Mouse (Mus musculus) thymus, adult 2 months (tissue): ENCODE results near the gene AC131692.1.
"Not testable (repeated sequence)": the region's sequence is repeated elsewhere in the genome, so short reads cannot be mapped to it uniquely, and the experiment has no call there.

Experiments
- CTCF ChIP-seq: fragments of 200-500 bp; IDR thresholded peaks from 2 replicates; pipeline ENCODE4 v1.5.1; 2012; ENCODE audit warnings: mild to moderate bottlenecking, control low read depth, low read length, moderate library complexity, borderline replicate concordance; ENCODE audit not compliant: control insufficient read depth, poor library complexity, insufficient read depth; ENCODE audit errors: extremely low read depth
- POLR2A ChIP-seq: fragments of 200-500 bp; IDR thresholded peaks from 2 replicates; pipeline ENCODE4 v1.6.1; 2012; ENCODE audit warnings: mild to moderate bottlenecking, low read length, control low read depth, moderate library complexity; ENCODE audit not compliant: control insufficient read depth, poor library complexity, insufficient read depth; ENCODE audit errors: extremely low read depth

- TF ChIP-seq POLR2A, CTCF: not testable (repeated sequence)
Measured at GRCm38 (mm10) chr19:6133197-6133596, 39.0 kb downstream of the AC131692.1 start.
